Mouse (Mus musculus): ENCODE measurements around the gene Hpcal4. TPM values are rescaled to one million over a fixed set of nuclear protein-coding genes. Genes with fewer than 3 reads are reported as not detected.

Hpcal4 gene
- polyA plus RNA-seq, 1 experiment from 2014 or later, result 19.9 TPM

GRCm38 (mm10) chr4:123193791-123194190 lies 10.8 kb downstream of the Hpcal4 start:
- no peaks in the 10 kb centered on the region for H3K27me3 ChIP-seq (replicated peaks; ENCODE audit: control insufficient read depth, insufficient read depth, low read length)
- H3K4me3 ChIP-seq (ENCODE audit: low read depth, low read length), result no peak overlapping the region
- no peak overlapping the region; the same call in 1 of the 2 replicates for H3K27ac ChIP-seq (ENCODE audit: low read depth, low read length)
- 89% methylated on average over 11 of the region's 11 CpGs for WGBS
- no peak for DNase-seq (ENCODE audit: low spot score)
- ATAC-seq, result no peak
- H3K4me1 ChIP-seq (ENCODE audit: control insufficient read depth, insufficient read depth, low read length), result no peaks in the 10 kb centered on the region
- H3K36me3 ChIP-seq (ENCODE audit: control insufficient read depth, insufficient read depth, low read length), result no peaks in the 10 kb centered on the region
- H3K9me3 ChIP-seq (replicated peaks; ENCODE audit: control insufficient read depth, low read length), result no peaks in the 10 kb centered on the region
- H3K4me2 ChIP-seq (ENCODE audit: low read length), result no peak overlapping the region
- H3K9ac ChIP-seq (ENCODE audit: low read length), result no peak overlapping the region

GRCm38 (mm10) chr4:123196695-123197094 lies 13.7 kb downstream of the Hpcal4 start:
- ATAC-seq (no peak), DNase-seq (ENCODE audit: low spot score) (no peak)
- WGBS, result 73% methylated on average over 6 of the region's 6 CpGs
- H3K9ac ChIP-seq (ENCODE audit: low read length), result no peak overlapping the region
- H3K36me3 ChIP-seq (ENCODE audit: control insufficient read depth, insufficient read depth, low read length), result no peaks in the 10 kb centered on the region
- H3K27me3 ChIP-seq (replicated peaks; ENCODE audit: control insufficient read depth, insufficient read depth, low read length), result peaks cover 4% of the 10 kb centered on the region
- peaks cover 10% of the 10 kb centered on the region; the same call in 1 of the 2 replicates for H3K4me1 ChIP-seq (ENCODE audit: control insufficient read depth, insufficient read depth, low read length)
- H3K4me2 ChIP-seq (ENCODE audit: low read length), result no peak overlapping the region
- H3K27ac ChIP-seq (ENCODE audit: low read depth, low read length), result no peak overlapping the region
- no peaks in the 10 kb centered on the region for H3K9me3 ChIP-seq (replicated peaks; ENCODE audit: control insufficient read depth, low read length)
- H3K4me3 ChIP-seq (ENCODE audit: low read depth, low read length), result no peak overlapping the region

GRCm38 (mm10) chr4:123200771-123201185 lies 17.8 kb downstream of the Hpcal4 start:
- Histone ChIP-seq H3K9ac (ENCODE audit: low read length) (peak overlapping the region; percentile 64), H3K4me2 (ENCODE audit: low read length) (peak overlapping the region; percentile 84), H3K9me3 (replicated peaks; ENCODE audit: control insufficient read depth, low read length) (no peaks in the 10 kb centered on the region), H3K4me1 (ENCODE audit: control insufficient read depth, insufficient read depth, low read length) (peaks cover 13% of the 10 kb centered on the region; the same call in 1 of the 2 replicates), H3K36me3 (ENCODE audit: control insufficient read depth, insufficient read depth, low read length) (no peaks in the 10 kb centered on the region), H3K27ac (ENCODE audit: low read depth, low read length) (no peak overlapping the region), H3K27me3 (replicated peaks; ENCODE audit: control insufficient read depth, insufficient read depth, low read length) (peaks cover 7% of the 10 kb centered on the region), H3K4me3 (ENCODE audit: low read depth, low read length) (peak overlapping the region; percentile 41)
- ATAC-seq (peak; percentile 79), DNase-seq (ENCODE audit: low spot score) (peak; percentile 85)
- WGBS, result 2% methylated on average over 15 of the region's 15 CpGs

GRCm38 (mm10) chr4:123201186-123202093 lies 18.4 kb downstream of the Hpcal4 start, which contains the start of gene Nt5c1a:
Gene Nt5c1a, plus strand, starts transcription at chr4:123201504.
- peak; percentile 18 for DNase-seq (ENCODE audit: low spot score)
- 1% methylated on average over 58 of the region's 58 CpGs for WGBS

GRCm38 (mm10) chr4:123202094-123202420 lies 19.0 kb downstream of the Hpcal4 start:
- peak overlapping the region; percentile 84 for H3K4me2 ChIP-seq (ENCODE audit: low read length)
- no peak overlapping the region for H3K27ac ChIP-seq (ENCODE audit: low read depth, low read length)
- no peak for DNase-seq (ENCODE audit: low spot score)
- no peak for ATAC-seq
- peak overlapping the region; percentile 41 for H3K4me3 ChIP-seq (ENCODE audit: low read depth, low read length)
- H3K4me1 ChIP-seq (ENCODE audit: control insufficient read depth, insufficient read depth, low read length), result peaks cover 13% of the 10 kb centered on the region; the same call in 1 of the 2 replicates
- 15% methylated on average over 8 of the region's 8 CpGs for WGBS
- no peaks in the 10 kb centered on the region for H3K36me3 ChIP-seq (ENCODE audit: control insufficient read depth, insufficient read depth, low read length)
- no peak overlapping the region for H3K9ac ChIP-seq (ENCODE audit: low read length)
- no peaks in the 10 kb centered on the region for H3K9me3 ChIP-seq (replicated peaks; ENCODE audit: control insufficient read depth, low read length)
- peaks cover 7% of the 10 kb centered on the region for H3K27me3 ChIP-seq (replicated peaks; ENCODE audit: control insufficient read depth, insufficient read depth, low read length)

More at GRCm38 (mm10) chr4:123201186-123202093, 18.4 kb downstream of the Hpcal4 start, which contains the start of gene Nt5c1a:
- Histone ChIP-seq H3K27ac (ENCODE audit: low read depth, low read length) (no peak within 1 kb of the TSS), H3K27me3 (replicated peaks; ENCODE audit: control insufficient read depth, insufficient read depth, low read length) (peaks cover 7% of the 10 kb centered on the region), H3K36me3 (ENCODE audit: control insufficient read depth, insufficient read depth, low read length) (no peaks in the 10 kb centered on the region), H3K9me3 (replicated peaks; ENCODE audit: control insufficient read depth, low read length) (no peaks in the 10 kb centered on the region), H3K4me3 (ENCODE audit: low read depth, low read length) (peak within 1 kb of the TSS; percentile 41), H3K4me1 (ENCODE audit: control insufficient read depth, insufficient read depth, low read length) (peaks cover 13% of the 10 kb centered on the region; the same call in 1 of the 2 replicates), H3K4me2 (ENCODE audit: low read length) (peak within 1 kb of the TSS; percentile 84), H3K9ac (ENCODE audit: low read length) (peak within 1 kb of the TSS; percentile 64)
- peak; percentile 69 for ATAC-seq

GRCm38 (mm10) chr4:123207337-123207736 lies 24.3 kb downstream of the Hpcal4 start:
- Histone ChIP-seq H3K9me3 (replicated peaks; ENCODE audit: control insufficient read depth, low read length) (no peaks in the 10 kb centered on the region), H3K4me1 (ENCODE audit: control insufficient read depth, insufficient read depth, low read length) (no peaks in the 10 kb centered on the region), H3K4me2 (ENCODE audit: low read length) (no peak overlapping the region), H3K9ac (ENCODE audit: low read length) (no peak overlapping the region), H3K27me3 (replicated peaks; ENCODE audit: control insufficient read depth, insufficient read depth, low read length) (no peaks in the 10 kb centered on the region), H3K4me3 (ENCODE audit: low read depth, low read length) (no peak overlapping the region), H3K27ac (ENCODE audit: low read depth, low read length) (no peak overlapping the region), H3K36me3 (ENCODE audit: control insufficient read depth, insufficient read depth, low read length) (no peaks in the 10 kb centered on the region)
- ATAC-seq, result no peak
- WGBS, result 75% methylated on average over 5 of the region's 5 CpGs
- no peak for DNase-seq (ENCODE audit: low spot score)

- DNase-seq (ENCODE audit: low spot score) (no peak), ATAC-seq (no peak)
- Histone ChIP-seq H3K9ac (ENCODE audit: low read length) (no peak overlapping the region), H3K9me3 (replicated peaks; ENCODE audit: control insufficient read depth, low read length) (no peaks in the 10 kb centered on the region), H3K27me3 (replicated peaks; ENCODE audit: control insufficient read depth, insufficient read depth, low read length) (no peaks in the 10 kb centered on the region), H3K36me3 (ENCODE audit: control insufficient read depth, insufficient read depth, low read length) (no peaks in the 10 kb centered on the region), H3K4me1 (ENCODE audit: control insufficient read depth, insufficient read depth, low read length) (no peaks in the 10 kb centered on the region), H3K27ac (ENCODE audit: low read depth, low read length) (no peak overlapping the region), H3K4me3 (ENCODE audit: low read depth, low read length) (no peak overlapping the region), H3K4me2 (ENCODE audit: low read length) (no peak overlapping the region)
- 59% methylated on average over 8 of the region's 8 CpGs for WGBS
These were observed 28.0 kb downstream of the Hpcal4 start for GRCm38 (mm10) chr4:123210996-123211395.

GRCm38 (mm10) chr4:123211453-123211852 lies 28.4 kb downstream of the Hpcal4 start:
- no peak overlapping the region for H3K4me2 ChIP-seq (ENCODE audit: low read length)
- 71% methylated on average over 5 of the region's 5 CpGs for WGBS
- no peaks in the 10 kb centered on the region for H3K4me1 ChIP-seq (ENCODE audit: control insufficient read depth, insufficient read depth, low read length)
- DNase-seq (ENCODE audit: low spot score) (no peak), ATAC-seq (no peak)
- no peak overlapping the region for H3K27ac ChIP-seq (ENCODE audit: low read depth, low read length)
- no peak overlapping the region for H3K4me3 ChIP-seq (ENCODE audit: low read depth, low read length)
- H3K36me3 ChIP-seq (ENCODE audit: control insufficient read depth, insufficient read depth, low read length), result no peaks in the 10 kb centered on the region
- no peaks in the 10 kb centered on the region for H3K27me3 ChIP-seq (replicated peaks; ENCODE audit: control insufficient read depth, insufficient read depth, low read length)
- no peaks in the 10 kb centered on the region for H3K9me3 ChIP-seq (replicated peaks; ENCODE audit: control insufficient read depth, low read length)
- no peak overlapping the region for H3K9ac ChIP-seq (ENCODE audit: low read length)

- Histone ChIP-seq H3K9ac (ENCODE audit: low read length) (no peak overlapping the region), H3K27ac (ENCODE audit: low read depth, low read length) (no peak overlapping the region), H3K4me3 (ENCODE audit: low read depth, low read length) (no peak overlapping the region), H3K36me3 (ENCODE audit: control insufficient read depth, insufficient read depth, low read length) (no peaks in the 10 kb centered on the region), H3K27me3 (replicated peaks; ENCODE audit: control insufficient read depth, insufficient read depth, low read length) (no peaks in the 10 kb centered on the region), H3K4me1 (ENCODE audit: control insufficient read depth, insufficient read depth, low read length) (no peaks in the 10 kb centered on the region), H3K9me3 (replicated peaks; ENCODE audit: control insufficient read depth, low read length) (no peaks in the 10 kb centered on the region), H3K4me2 (ENCODE audit: low read length) (no peak overlapping the region)
- WGBS, result 24% methylated on average over 2 of the region's 2 CpGs
- no peak for DNase-seq (ENCODE audit: low spot score)
- ATAC-seq, result no peak
These were observed 29.3 kb downstream of the Hpcal4 start for GRCm38 (mm10) chr4:123212330-123212729.

Measured in forebrain, embryonic 14.5 days (tissue).